Mouse (Mus musculus) ovary, postnatal 10 days (tissue): Measurements from ENCODE around the gene Hsf5.

Source experiments
- DNase-seq: peaks from one replicate; pipeline ENCODE4 v3.0.0; 2022; ENCODE audit warnings: low spot score

Gene Hsf5

DNA sequence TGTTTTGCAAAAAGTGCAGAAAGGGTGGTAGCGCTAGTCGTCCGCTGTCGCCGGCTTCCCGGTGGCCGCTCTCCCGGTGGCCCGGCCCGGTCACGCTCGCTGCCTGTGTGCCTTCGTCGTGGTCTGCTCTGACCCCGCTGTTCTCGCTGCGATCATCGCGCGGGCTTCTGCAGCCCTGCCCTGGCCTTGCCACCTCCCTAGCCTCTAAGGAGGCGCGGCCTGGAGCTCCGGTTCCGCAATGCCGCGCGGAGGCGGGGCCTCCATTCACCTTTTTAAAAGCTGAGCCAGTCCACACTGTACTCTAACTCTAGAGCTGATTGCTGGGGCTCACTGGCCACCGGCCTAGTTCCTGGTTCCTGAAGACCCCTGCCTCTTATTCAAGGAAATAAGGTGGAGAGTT lies 22.2 kb downstream of the Hsf5 start:
- DNase-seq, result peak; percentile 32

DNA sequence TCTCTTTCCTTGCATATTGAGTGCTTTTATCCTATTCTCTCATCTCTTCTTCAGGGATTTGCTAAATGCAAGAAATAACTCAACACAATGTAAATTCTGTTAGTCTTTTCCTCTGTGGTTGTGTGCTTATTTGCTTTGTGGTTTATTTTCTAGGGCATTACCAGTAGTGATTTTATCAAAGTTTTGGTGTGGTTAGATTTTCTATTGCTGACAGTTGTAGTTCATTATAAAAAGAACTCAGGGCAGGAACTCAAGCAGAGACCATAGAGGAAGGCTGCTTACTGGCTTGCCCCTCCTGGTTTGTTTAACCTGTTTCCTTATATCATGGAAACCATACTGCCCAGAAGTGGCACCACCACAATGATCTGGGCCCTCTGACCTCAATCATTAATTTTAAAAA lies 25.9 kb downstream of the Hsf5 start:
- DNase-seq, result no peak

DNA sequence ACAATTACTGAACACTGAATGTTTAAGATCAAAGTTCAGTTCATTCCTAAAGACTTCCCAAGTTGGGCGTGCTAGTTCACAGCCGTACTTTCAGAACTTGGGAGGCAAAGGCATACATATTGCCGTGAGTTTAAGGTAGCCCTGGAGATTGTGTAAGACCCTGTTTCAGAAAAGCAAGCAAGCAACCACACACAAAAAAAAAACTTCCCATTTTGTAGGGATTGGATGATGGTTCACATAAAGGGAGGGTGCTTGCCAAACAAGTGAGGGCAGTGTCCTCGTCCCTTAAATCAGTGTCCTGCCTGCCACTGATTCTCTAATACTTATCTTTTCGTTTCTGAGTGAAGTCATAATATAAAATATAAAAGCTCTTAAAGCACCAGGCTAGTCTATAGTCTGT lies 37.7 kb downstream of the Hsf5 start:
- DNase-seq, result no peak

GRCm38 (mm10) chr11:87659216-87659615 lies 42.3 kb downstream of the Hsf5 start:
- DNase-seq, result no peak

DNA sequence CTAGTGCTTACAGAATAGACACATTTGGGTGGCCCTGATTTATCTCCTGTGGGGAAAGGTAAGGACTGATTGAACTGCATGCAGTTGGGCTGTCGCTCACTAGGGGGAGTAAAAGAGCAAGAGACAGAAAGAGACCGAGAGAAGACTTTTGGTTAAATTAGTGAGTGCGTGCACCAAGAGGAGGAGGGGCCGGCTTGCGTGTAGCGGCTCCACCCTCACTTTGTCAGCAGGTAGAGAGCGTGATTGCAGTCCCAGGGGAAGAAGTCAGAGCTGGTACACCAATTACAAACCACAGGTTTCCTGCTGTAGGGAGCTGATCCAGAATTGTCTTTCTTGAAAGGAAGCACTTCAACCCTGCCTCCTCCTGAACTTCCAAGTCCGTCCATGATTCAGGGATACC lies 45.4 kb downstream of the Hsf5 start, which contains the start of gene Rnf43:
Rnf43 (plus strand) TSS at position 316 of the 400 bp plus-strand sequence.
- peak; percentile 70 for DNase-seq

DNA sequence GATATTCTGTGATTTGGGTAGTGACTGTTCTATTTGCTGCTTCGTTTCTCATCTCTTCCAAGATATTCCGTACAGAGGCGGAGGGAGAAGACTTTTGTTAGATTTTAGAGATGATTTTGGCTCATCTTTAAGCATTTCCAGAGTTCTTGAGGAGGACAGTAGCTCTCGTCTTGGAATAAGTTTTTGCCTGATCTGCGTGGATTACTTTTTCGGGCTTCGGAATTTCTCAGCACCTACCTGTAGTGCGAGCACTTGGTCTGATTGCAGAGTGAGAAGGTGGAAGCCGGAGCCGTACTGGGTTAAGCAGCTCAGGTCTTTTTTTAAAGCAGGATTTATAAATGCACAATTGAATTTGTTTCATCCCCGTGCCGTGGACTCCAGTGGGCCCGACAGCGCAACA lies 45.9 kb downstream of the Hsf5 start:
- DNase-seq, result no peak

- DNase-seq, result no peak
These were observed 47.0 kb downstream of the Hsf5 start for GRCm38 (mm10) chr11:87663948-87664347.

- DNase-seq, result no peak
These were observed 47.6 kb downstream of the Hsf5 start for GRCm38 (mm10) chr11:87664521-87664920.

- DNase-seq, result no peak
These were observed 48.3 kb downstream of the Hsf5 start for GRCm38 (mm10) chr11:87665224-87665623.

- no peak for DNase-seq
These were observed 48.7 kb downstream of the Hsf5 start for GRCm38 (mm10) chr11:87665658-87666057.

- no peak for DNase-seq
These were observed 49.5 kb downstream of the Hsf5 start for GRCm38 (mm10) chr11:87666256-87667035.

DNA sequence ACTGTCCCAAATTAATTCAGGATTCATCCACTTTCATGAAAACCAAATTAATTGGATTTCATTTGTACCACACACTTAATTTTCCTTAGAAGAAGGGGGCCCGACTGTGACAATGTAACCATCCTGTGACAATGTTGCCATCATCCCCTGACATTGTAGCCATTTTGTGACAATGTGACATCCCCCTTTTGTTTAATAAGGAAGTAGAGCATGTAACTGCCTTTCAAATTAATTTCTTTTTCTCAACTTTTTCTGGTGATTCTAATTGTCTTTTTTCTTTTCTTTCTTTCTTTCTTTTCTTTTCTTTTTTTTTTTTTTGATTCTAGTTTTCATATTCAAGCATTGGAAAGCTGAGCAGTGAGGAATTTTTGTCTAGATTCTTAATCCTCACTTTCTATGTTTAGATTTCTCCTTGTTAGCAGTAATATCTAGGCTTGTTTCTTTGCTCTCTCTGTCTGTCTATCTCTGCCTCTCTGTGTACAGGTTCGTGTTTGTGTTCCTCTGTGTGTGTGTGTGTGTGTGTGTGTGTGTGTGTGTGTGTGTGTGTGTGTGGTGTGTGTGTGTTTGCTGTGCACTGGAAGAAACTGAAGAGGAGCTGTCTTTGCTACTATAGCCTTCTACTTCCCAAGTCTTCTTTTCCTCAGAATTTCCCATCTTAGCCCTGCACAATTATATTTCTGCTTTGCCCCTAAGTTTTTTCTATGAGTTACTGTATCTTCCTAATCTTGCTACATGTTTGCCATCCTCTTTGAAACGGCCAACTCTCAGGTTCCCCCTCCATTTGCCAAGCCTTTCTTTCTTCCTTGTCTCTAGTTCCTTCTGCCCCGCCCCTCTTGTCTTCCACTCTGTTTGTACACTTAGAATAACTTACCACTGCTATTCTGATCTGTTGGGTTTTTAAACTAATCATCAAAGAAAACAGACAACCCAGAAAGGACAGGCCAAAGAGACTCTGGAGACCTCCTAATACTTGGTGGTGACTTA lies 50.4 kb downstream of the Hsf5 start:
- DNase-seq, result no peak

- DNase-seq, result no peak
These were observed 56.3 kb downstream of the Hsf5 start for GRCm38 (mm10) chr11:87673282-87673681.

DNA sequence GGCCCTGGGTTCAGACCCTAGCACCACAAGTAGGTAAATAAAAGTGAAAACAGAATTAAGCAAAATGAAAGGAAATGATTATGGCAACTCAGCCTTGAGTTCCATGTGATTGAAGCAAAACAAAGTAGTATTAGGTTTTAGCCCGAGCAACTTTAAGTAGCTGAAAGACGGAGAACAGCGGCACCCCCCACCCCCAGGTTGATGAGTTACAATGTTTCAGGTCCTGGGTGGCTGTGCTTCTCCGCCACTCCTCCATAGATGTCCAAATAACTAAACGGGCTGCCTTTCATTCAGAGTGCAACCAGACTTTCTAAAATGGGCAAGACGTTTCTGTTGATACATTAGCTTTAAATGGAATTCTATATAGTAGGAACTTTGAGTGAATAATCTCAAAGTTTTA lies 58.6 kb downstream of the Hsf5 start:
- DNase-seq, result no peak

- no peak for DNase-seq
These were observed 60.8 kb downstream of the Hsf5 start for GRCm38 (mm10) chr11:87677756-87678155.

GRCm38 (mm10) chr11:87678545-87678944 lies 61.6 kb downstream of the Hsf5 start:
- DNase-seq, result no peak

DNA sequence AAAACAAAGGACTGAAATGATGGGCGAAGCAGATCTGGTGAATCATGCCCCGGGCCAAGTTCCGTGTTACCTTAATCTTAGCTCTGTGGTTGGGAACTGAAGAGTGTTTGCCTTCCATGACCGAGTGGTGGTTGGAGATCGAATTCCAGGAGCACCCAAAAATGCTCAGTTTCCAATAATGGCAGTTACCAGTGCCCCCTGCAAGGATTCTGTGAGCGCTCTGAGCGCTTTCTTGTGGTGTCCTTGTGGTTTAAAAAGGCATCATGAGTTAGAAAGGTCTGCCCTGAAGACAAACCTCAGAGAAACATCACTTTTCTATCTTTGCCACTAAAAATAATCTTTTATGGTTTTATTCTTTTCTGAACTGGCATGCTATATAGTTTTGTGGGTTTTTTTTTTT lies 62.0 kb downstream of the Hsf5 start:
- DNase-seq, result no peak

GRCm38 (mm10) chr11:87680786-87681185 lies 63.8 kb downstream of the Hsf5 start:
- DNase-seq, result no peak

DNA sequence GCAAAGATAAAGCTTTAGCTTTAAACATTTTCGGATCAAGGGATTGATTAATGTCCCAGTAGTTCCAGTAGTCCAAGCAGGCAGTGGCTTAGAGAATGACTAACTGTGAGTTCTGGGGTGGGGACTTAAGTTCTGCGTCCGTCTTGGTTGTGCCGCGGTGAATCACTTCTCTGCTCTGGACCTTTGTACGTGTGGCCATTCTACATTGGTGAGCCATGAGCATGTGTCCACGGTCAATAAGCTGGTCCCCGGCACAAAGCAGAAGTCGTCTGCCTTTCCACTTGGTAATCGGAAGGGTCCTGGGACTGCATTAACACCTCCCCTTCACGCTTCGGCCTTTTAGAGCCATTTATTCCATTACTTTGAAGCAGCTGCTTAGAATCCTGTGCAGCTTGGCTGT lies 65.1 kb downstream of the Hsf5 start:
- DNase-seq, result no peak

GRCm38 (mm10) chr11:87682838-87683571 lies 66.0 kb downstream of the Hsf5 start:
- DNase-seq, result no peak

DNA sequence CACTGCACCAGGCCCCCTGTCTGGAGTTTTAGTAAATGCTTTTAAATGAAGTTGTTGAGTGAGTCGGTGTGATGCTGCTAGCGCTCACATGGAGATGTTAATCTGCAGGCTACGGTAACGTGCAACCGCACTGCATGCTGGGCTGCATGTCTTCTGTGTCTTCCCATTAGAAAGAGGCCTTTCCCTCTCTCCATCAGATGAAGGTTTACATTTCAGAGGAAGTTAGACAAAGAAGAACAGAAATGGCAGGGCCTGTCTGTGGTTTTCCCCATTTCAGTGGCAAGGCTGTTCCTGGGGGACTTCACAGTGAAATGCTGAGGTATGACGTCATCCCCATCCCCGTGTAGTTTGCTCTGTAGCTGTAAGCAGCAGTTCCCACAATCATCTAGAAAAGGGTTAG lies 69.4 kb downstream of the Hsf5 start:
- DNase-seq, result no peak
